Mouse (Mus musculus): ENCODE measurements around the gene Nanp. TPM values are rescaled to one million over a fixed set of nuclear protein-coding genes. Genes with fewer than 3 reads are reported as not detected.

The Nanp gene
- polyA plus RNA-seq, 1 experiment from 2014 or later: 20.4 TPM

DNA sequence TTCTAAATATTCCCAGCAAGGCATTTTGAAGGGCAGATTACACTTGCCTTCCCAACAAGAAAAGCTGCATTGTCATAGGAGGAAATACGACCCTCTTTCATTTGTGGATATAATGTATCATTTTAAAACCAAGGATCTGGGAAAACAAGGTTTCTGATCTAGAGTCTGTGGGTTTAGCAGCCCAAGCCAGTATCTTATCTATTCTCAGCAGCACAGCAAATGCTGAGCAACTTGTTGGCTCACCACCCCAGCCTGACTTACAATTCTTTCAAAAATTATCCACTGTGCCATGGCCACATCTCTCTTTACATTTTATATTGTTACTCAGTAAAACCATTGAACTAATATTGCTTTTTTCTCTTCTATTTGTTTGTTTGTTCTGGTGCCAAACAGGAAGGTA is 27.9 kb downstream of the Nanp start:
- no peaks in the 10 kb centered on the region for H3K9me3 ChIP-seq
- no peak overlapping the region for H3K4me2 ChIP-seq

DNA sequence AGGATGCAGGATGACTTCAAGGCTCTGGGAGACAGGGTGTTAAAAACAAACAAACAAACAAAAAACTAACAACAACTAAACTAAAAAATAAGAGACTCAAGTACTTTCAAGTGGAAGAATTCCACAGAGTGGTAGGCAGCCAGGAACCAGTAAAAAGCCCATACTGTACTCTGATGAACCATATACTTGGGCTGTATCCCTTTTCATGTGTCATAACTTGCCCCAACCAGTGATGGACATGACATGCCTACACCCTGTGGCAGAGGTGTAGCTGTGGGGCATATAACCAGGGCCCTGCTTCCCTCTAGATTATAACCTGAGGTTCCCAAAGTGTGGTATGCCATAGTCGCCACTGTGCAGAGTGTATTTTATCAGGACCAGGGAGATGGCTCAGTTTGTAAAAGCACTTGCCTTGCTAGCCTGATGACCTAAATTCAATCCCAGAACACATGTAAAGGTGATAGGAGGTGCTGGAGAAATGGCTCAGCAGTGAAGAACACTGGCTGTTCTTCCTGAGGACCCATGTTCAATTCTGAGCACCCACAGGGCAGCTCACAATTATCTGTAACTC is 29.6 kb downstream of the Nanp start:
- no peak; the same call in 1 of the 2 replicates for ATAC-seq (ENCODE audit: extremely low read depth, insufficient number of reproducible peaks, low FRiP score, low TSS enrichment)
- WGBS: 64% methylated on average over 1 of the region's 1 CpGs

More for the DNA sequence above, 27.9 kb downstream of the Nanp start:
- Histone ChIP-seq H3K9ac (no peak overlapping the region), H3K36me3 (no peaks in the 10 kb centered on the region), H3K4me1 (peaks cover 26% of the 10 kb centered on the region), H3K27me3 (replicated peaks) (peaks cover 16% of the 10 kb centered on the region), H3K27ac (replicated peaks) (no peak overlapping the region), H3K4me3 (no peak overlapping the region)
- no peak for ATAC-seq (ENCODE audit: extremely low read depth, insufficient number of reproducible peaks, low FRiP score, low TSS enrichment)
- WGBS: 42% methylated on average over 1 of the region's 1 CpGs

DNA sequence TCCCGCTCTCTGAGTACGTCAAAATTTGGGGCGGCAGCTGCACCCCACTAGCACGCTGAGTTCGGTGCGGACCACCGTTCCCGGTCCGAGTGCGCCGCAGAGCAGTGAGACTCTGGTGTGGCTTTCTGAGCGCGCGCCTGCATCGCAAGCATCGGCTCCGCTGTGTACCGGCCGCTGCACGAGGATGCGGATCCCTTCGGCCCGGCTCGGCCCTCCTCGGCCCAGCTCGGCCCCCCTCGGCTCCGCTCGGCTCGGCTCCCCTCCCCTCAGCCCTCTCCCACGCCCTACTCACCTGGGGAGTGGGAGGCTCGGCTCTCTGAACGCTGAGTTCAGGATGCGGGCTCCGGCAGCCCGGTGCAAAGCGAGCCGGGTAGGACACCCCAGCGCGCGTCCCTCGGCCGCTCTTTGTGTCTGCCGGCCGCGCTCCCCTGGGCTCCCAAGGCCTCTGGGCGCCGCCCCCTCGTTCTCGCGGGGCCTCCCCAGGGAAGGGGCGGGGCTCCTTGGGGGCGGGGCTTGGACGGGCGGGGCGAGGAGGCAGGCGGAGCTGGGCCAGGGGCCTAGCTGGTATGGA is 30.2 kb downstream of the Nanp start:
- Histone ChIP-seq H3K9ac (peak overlapping the region; percentile 86), H3K36me3 (no peaks in the 10 kb centered on the region), H3K27me3 (replicated peaks) (peaks cover 16% of the 10 kb centered on the region), H3K27ac (replicated peaks) (peak overlapping the region; percentile 57), H3K4me3 (peak overlapping the region; percentile 68), H3K4me2 (peak overlapping the region; percentile 97), H3K4me1 (peaks cover 46% of the 10 kb centered on the region), H3K9me3 (no peaks in the 10 kb centered on the region)
- WGBS: under 1% methylated on average over 52 of the region's 57 CpGs
- peak; percentile 92 for ATAC-seq (ENCODE audit: extremely low read depth, insufficient number of reproducible peaks, low FRiP score, low TSS enrichment)

More for the DNA sequence above, 29.6 kb downstream of the Nanp start:
- Histone ChIP-seq H3K9me3 (no peaks in the 10 kb centered on the region), H3K27ac (replicated peaks) (no peak overlapping the region), H3K4me1 (peaks cover 40% of the 10 kb centered on the region), H3K36me3 (no peaks in the 10 kb centered on the region), H3K4me3 (peak overlapping the region; percentile 68), H3K9ac (peak overlapping the region; percentile 86), H3K27me3 (replicated peaks) (peaks cover 16% of the 10 kb centered on the region), H3K4me2 (peak overlapping the region; percentile 97)

DNA sequence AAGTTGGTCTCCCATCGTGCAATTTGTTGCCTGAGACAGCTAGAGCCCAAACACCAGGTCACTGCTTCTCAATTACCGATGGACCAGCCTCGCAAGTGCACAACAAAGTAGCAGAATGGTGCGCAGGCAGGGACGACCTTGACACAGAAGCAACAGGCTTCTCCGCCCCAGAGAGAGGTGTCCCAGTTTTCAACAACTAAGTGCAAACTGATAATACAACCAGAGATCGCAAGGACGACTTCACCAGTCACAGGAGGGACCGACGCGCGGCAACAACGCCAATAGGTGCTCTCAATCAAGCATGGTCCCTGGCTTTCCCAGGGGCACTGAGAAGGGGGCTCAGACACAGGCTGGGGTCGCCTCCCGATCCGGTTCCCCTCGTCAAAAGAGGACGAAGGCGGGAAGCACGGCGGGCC is 30.7 kb downstream of the Nanp start:
- Histone ChIP-seq H3K27ac (replicated peaks) (peak overlapping the region; percentile 57), H3K36me3 (no peaks in the 10 kb centered on the region), H3K4me2 (peak overlapping the region; percentile 97), H3K9me3 (no peaks in the 10 kb centered on the region), H3K4me3 (peak overlapping the region; percentile 68), H3K27me3 (replicated peaks) (peaks cover 13% of the 10 kb centered on the region), H3K9ac (peak overlapping the region; percentile 86), H3K4me1 (peaks cover 51% of the 10 kb centered on the region)
- WGBS: under 1% methylated on average over 21 of the region's 21 CpGs
- 0 out of 2 replicates have a peak, but pooled peaks have one; percentile 3 for ATAC-seq (ENCODE audit: extremely low read depth, insufficient number of reproducible peaks, low FRiP score, low TSS enrichment)

DNA sequence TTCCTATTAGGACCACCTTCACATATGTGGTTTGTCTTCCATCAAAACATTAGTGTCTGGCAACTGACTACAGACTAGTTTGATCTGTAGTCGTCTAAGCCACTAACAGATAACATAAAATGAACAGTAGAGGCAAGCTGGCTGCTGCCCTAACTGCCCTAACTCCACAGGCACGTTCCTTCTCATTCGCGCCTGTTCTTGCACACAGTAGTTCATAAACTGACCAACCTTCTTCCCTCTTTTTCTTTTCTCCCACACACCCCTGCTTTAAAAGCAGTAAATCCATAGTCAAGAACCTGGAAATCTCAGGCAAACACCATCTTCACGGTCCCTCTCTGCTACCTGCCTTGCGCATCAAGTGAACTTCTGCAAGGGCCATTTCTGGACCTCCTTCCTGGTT is 31.2 kb downstream of the Nanp start:
- peaks cover 9% of the 10 kb centered on the region for H3K27me3 ChIP-seq (replicated peaks)
- WGBS: 42% methylated on average over 6 of the region's 6 CpGs
- H3K4me3 ChIP-seq: peak overlapping the region; percentile 68
- peaks cover 53% of the 10 kb centered on the region for H3K4me1 ChIP-seq
- peak overlapping the region; percentile 86 for H3K9ac ChIP-seq
- no peak overlapping the region for H3K27ac ChIP-seq (replicated peaks)
- no peaks in the 10 kb centered on the region for H3K9me3 ChIP-seq
- ATAC-seq (ENCODE audit: extremely low read depth, insufficient number of reproducible peaks, low FRiP score, low TSS enrichment): no peak
- H3K36me3 ChIP-seq: no peaks in the 10 kb centered on the region
- H3K4me2 ChIP-seq: peak overlapping the region; percentile 97

DNA sequence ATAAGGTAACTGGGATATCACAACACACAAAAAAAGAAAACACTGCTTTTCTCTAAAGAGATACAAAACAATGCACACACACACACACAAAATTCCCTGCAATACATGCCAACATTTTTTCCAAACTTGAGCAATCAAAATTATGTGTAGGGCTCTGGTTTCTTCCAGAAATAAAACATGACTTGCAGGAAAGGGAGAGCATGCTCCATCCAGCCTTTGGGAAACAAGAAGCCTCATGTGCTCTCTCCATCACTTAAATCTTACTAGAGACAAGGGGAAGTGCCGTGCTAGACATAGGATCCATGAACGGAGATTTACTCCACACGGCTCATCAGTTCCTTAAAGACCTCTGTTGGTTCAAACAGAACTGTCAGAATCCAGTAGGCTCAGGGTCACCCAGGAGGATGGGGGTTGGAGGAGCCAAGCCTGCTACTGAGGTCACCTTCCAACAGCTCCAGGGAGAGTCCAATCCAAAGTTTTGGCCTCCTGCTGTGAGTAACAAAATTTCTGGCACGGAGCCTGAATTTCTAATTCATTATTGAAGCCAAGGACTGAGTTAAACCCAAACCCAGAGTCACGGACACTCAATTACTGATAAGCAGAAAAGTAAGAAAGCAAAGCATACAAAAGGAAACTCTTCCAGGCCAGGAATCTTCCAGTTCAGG is 32.8 kb downstream of the Nanp start:
- Histone ChIP-seq H3K27me3 (replicated peaks) (peaks cover 9% of the 10 kb centered on the region), H3K9me3 (no peaks in the 10 kb centered on the region), H3K36me3 (no peaks in the 10 kb centered on the region), H3K4me3 (no peak overlapping the region), H3K27ac (replicated peaks) (no peak overlapping the region), H3K4me1 (peaks cover 68% of the 10 kb centered on the region), H3K9ac (no peak overlapping the region), H3K4me2 (peak overlapping the region; percentile 15; the same call in 1 of the 2 replicates)
- no peak for ATAC-seq (ENCODE audit: extremely low read depth, insufficient number of reproducible peaks, low FRiP score, low TSS enrichment)
- 70% methylated on average over 5 of the region's 5 CpGs for WGBS

DNA sequence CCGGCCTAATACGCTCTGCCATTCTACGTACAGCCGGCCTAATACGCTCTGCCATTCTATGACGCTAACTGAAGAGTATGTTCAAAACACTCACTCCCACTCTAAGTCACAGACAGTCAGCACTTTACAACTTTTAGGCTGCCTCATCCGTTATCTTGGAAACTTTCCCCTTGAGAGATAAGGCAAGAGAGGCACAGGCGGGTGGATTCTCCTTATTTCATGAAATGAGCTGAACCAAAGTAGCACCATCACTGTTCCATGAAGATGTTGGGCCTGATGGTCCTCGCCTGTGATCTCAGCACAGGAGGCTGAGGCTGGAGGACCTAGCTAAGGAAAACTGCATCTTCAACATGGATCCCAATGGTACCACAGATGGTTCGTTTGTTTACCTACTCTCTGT is 34.8 kb downstream of the Nanp start:
- Histone ChIP-seq H3K4me2 (no peak overlapping the region), H3K27ac (replicated peaks) (peak overlapping the region; percentile 55; the same call in 1 of the 2 replicates), H3K9me3 (no peaks in the 10 kb centered on the region), H3K4me3 (no peak overlapping the region), H3K36me3 (no peaks in the 10 kb centered on the region), H3K27me3 (replicated peaks) (peaks cover 9% of the 10 kb centered on the region), H3K9ac (no peak overlapping the region), H3K4me1 (peaks cover 67% of the 10 kb centered on the region)
- 74% methylated on average over 10 of the region's 10 CpGs for WGBS
- ATAC-seq (ENCODE audit: extremely low read depth, insufficient number of reproducible peaks, low FRiP score, low TSS enrichment): no peak

DNA sequence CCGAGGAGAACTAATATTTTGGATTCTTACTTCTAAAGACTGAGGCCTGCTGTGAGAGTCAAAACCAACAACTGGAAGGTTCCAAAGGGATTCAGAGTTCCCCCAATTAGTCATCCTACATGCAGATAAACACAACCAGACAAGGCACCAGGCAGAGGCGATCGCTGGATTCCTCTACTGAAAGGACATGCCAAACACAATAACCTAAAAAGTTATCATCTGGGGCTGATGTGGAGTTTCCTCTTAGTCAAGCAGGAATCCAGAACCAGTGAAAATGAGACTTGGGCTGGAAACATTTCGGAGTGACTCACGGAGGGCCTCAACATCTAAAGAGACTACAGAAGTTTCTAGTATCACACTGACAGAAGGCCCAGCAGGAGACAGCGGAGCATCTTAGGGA is 35.4 kb downstream of the Nanp start:
- no peak for ATAC-seq (ENCODE audit: extremely low read depth, insufficient number of reproducible peaks, low FRiP score, low TSS enrichment)
- Histone ChIP-seq H3K4me2 (no peak overlapping the region), H3K27ac (replicated peaks) (peak overlapping the region; percentile 55), H3K9me3 (no peaks in the 10 kb centered on the region), H3K27me3 (replicated peaks) (peaks cover 9% of the 10 kb centered on the region), H3K9ac (no peak overlapping the region), H3K36me3 (no peaks in the 10 kb centered on the region), H3K4me1 (peaks cover 70% of the 10 kb centered on the region), H3K4me3 (no peak overlapping the region)
- 58% methylated on average over 6 of the region's 6 CpGs for WGBS

DNA sequence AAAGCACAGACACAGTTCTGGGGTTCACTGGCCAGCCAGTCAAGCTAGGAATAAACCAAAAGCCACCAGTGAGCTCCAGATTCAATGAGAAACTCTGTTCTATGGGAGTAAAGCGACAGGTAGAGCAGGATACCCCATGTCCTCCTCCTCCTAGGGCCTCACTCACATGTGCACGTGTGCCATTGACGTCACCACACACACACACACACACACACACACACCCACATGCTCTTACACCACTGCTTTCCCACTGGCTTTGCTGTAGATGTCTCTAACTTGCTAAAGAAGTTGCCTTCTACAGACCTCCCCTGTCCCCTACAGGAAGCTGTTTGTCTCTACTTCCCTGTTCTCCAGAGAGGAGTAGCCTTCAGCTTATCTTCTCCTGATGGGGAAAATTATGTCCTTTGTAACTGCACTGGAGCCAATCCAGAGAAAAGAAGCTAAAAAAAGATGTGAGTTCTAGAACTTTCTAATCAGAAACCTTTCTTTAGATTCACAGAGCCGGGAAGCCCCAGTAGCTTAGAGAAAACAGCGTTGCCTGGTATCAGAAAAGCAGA is 37.5 kb downstream of the Nanp start:
- H3K9ac ChIP-seq: no peak overlapping the region
- H3K4me1 ChIP-seq: peaks cover 74% of the 10 kb centered on the region
- no peaks in the 10 kb centered on the region for H3K9me3 ChIP-seq
- no peak overlapping the region for H3K4me2 ChIP-seq
- H3K27me3 ChIP-seq (replicated peaks): no peaks in the 10 kb centered on the region
- H3K27ac ChIP-seq (replicated peaks): 0 out of 2 replicates have a peak overlapping the region, but pooled peaks have one; percentile 20
- no peak overlapping the region for H3K4me3 ChIP-seq
- no peaks in the 10 kb centered on the region for H3K36me3 ChIP-seq
- no peak for ATAC-seq (ENCODE audit: extremely low read depth, insufficient number of reproducible peaks, low FRiP score, low TSS enrichment)
- 56% methylated on average over 5 of the region's 5 CpGs for WGBS

DNA sequence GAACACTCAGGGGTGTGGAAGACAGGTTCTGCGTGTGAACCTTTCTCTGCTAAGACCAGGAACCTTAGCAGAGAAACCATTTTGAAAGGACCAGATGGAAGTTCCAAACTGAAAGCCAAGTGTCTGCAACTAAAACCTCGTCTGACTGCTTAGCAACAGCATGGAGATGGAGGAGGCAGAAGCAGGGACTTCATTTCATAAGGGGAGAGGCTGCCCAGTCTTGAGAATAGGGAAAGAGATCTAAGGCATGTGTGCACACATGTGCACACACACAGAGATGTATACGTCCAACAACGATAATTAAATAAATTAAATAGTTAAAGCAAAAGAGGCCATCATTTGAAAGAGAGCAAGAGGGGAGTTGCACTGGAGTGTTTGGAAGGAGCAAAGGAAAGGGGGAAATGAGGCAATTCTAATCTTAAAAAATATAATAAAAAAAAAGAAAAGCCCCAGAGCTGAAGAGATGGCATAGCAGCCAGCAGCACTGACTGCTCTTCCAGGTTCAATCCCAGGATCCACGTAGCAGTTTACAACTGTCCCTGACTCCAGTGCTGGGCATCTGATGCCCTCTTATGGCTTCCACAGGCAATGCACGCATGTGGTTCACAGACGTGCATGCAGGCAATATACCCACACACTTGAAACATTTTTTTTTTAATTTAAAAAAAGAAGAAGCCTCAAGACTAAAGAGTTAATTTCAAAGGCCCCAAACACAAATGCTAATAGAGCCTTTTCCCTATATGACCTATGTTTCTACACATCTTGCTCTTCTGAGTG is 38.6 kb downstream of the Nanp start:
- no peak overlapping the region for H3K9ac ChIP-seq
- H3K27me3 ChIP-seq (replicated peaks): no peaks in the 10 kb centered on the region
- H3K4me2 ChIP-seq: no peak overlapping the region
- 55% methylated on average over 7 of the region's 7 CpGs for WGBS
- H3K4me1 ChIP-seq: peaks cover 66% of the 10 kb centered on the region
- H3K27ac ChIP-seq (replicated peaks): no peak overlapping the region
- no peaks in the 10 kb centered on the region for H3K9me3 ChIP-seq
- no peak for ATAC-seq (ENCODE audit: extremely low read depth, insufficient number of reproducible peaks, low FRiP score, low TSS enrichment)
- H3K36me3 ChIP-seq: no peaks in the 10 kb centered on the region
- no peak overlapping the region for H3K4me3 ChIP-seq

DNA sequence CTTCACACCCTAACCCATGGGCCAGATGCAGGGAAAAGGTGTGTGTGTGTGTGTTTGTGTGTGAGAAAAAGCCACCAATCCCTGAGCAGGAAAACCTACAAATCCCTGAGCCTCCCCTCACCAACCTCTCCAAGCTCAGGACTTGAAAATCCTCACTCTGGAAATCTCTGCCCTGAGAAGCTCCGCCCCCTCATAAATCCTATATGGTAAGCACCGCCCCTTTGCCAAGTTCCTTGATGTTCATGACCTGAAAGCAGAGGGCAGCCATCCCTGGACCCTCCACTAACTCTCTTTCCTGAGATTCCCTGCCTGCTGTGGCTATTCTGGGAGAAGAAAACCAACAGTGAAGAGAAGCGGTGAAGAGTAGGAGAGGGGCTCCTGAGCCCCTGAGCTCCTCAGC is 40.2 kb downstream of the Nanp start:
- H3K36me3 ChIP-seq: no peaks in the 10 kb centered on the region
- H3K27me3 ChIP-seq (replicated peaks): no peaks in the 10 kb centered on the region
- ATAC-seq (ENCODE audit: extremely low read depth, insufficient number of reproducible peaks, low FRiP score, low TSS enrichment): no peak
- peaks cover 59% of the 10 kb centered on the region for H3K4me1 ChIP-seq
- peak overlapping the region; percentile 47; the same call in 1 of the 2 replicates for H3K9ac ChIP-seq
- H3K4me2 ChIP-seq: no peak overlapping the region
- no peaks in the 10 kb centered on the region for H3K9me3 ChIP-seq
- H3K4me3 ChIP-seq: no peak overlapping the region
- no peak overlapping the region for H3K27ac ChIP-seq (replicated peaks)
- WGBS: 60% methylated on average over 3 of the region's 3 CpGs

Data from heart, embryonic 13.5 days (tissue).